Mouse (Mus musculus) layer of hippocampus, adult 9-10 months (tissue): ENCODE measurements around the gene Cwf19l2.
"Not testable (repeated sequence)": the region's sequence is repeated elsewhere in the genome, so short reads cannot be mapped to it uniquely, and the experiment has no call there.

ENCODE experiments used
- DNase-seq: peaks from one replicate; pipeline ENCODE4 v3.0.0; 2022; ENCODE audit warnings: low spot score

Gene Cwf19l2

GRCm38 (mm10) chr9:3403251-3404208 is at the start of gene Cwf19l2:
Cwf19l2 (plus strand) TSS chr9:3403592.
- DNase-seq = peak; percentile 88

- not testable (repeated sequence) for DNase-seq
Measured at GRCm38 (mm10) chr9:3376323-3376722, 27.1 kb upstream of the Cwf19l2 start.

GRCm38 (mm10) chr9:3404372-3404771 is 980 bp downstream of the Cwf19l2 start:
- DNase-seq = peak; percentile 6

- DNase-seq = not testable (repeated sequence)
Measured at GRCm38 (mm10) chr9:3439555-3440300, 36.3 kb downstream of the Cwf19l2 start.

GRCm38 (mm10) chr9:3471897-3472296 is 68.5 kb downstream of the Cwf19l2 start:
- DNase-seq = no peak

GRCm38 (mm10) chr9:3518645-3519044 is 115.3 kb downstream of the Cwf19l2 start:
- DNase-seq = peak; percentile 44

- no peak for DNase-seq
Measured at GRCm38 (mm10) chr9:3519178-3519577, 115.8 kb downstream of the Cwf19l2 start.

GRCm38 (mm10) chr9:3521031-3521430 is 117.6 kb downstream of the Cwf19l2 start:
- DNase-seq = no peak
